Mouse (Mus musculus) ES-E14 (cell line): ENCODE measurements at regions not wholly inside any gene's neighbourhood (a gene's known extent, or its start where the extent isn't known, plus 50 kb on each side); places are given as distances from the start of the nearest gene placed in this dataset.

Experiments used
- DNase-seq: peaks from one replicate; pipeline ENCODE4 v3.0.0-alpha.2; 2013; ENCODE audit warnings: low read depth, low spot score
- H3K27ac ChIP-seq: 2 replicates; pipeline ENCODE4 v1.5.1; 2012; ENCODE audit warnings: low read depth, mild to moderate bottlenecking, low read length, moderate library complexity, mixed read lengths; ENCODE audit not compliant: poor library complexity, insufficient read depth, severe bottlenecking
- H3K36me3 ChIP-seq: 2 replicates; pipeline ENCODE4 v1.6.1; 2012; ENCODE audit warnings: mild to moderate bottlenecking, low read length, moderate library complexity, mixed read lengths; ENCODE audit not compliant: control insufficient read depth, poor library complexity, insufficient read depth, severe bottlenecking
- H3K4me1 ChIP-seq, 2 experiments: fragments of 150-350 bp in 1 of 2; sonication (generic) in 1 of 2; 2 replicates each; pipeline ENCODE4 v1.6.1; 2012; ENCODE audit warnings: low read length in 2 of 2, mild to moderate bottlenecking in 1 of 2, mixed read lengths in 1 of 2; ENCODE audit not compliant: control insufficient read depth in 2 of 2, insufficient read depth in 2 of 2, poor library complexity in 1 of 2
- H3K4me3 ChIP-seq, 2 experiments: fragments of 150-350 bp in 1 of 2; sonication (generic) in 1 of 2; 2 replicates each; pipeline ENCODE4 v1.5.1; 2012; ENCODE audit warnings: low read length in 2 of 2, low read depth in 1 of 2, mild to moderate bottlenecking in 1 of 2, mixed read lengths in 1 of 2; ENCODE audit not compliant: insufficient read depth in 1 of 2, poor library complexity in 1 of 2, severe bottlenecking in 1 of 2
- H3K9ac ChIP-seq: 2 replicates; pipeline ENCODE4 v1.6.1; 2012; ENCODE audit warnings: low read depth, mild to moderate bottlenecking, low read length, mixed read lengths; ENCODE audit not compliant: poor library complexity, insufficient read depth, severe bottlenecking
- H3K9me3 ChIP-seq: fragments of 150-350 bp; sonication (generic); 2 replicates; pipeline ENCODE4 v1.6.1; 2012; ENCODE audit warnings: low read depth, mild to moderate bottlenecking, low read length; ENCODE audit not compliant: control insufficient read depth, insufficient read depth
- CHD2 ChIP-seq: IDR thresholded peaks from 2 replicates; pipeline ENCODE4 v1.6.1; 2014; ENCODE audit warnings: mild to moderate bottlenecking, low read depth, low read length, inconsistent platforms
- HCFC1 ChIP-seq: IDR thresholded peaks from 2 replicates; pipeline ENCODE4 v1.6.1; 2012; ENCODE audit warnings: low read length, inconsistent platforms, borderline replicate concordance; ENCODE audit not compliant: insufficient read depth
- MAFK ChIP-seq: IDR thresholded peaks from 2 replicates; pipeline ENCODE4 v1.6.1; 2014; ENCODE audit warnings: mild to moderate bottlenecking, low read depth, low read length, inconsistent platforms; ENCODE audit not compliant: insufficient read depth
- ZC3H11A ChIP-seq: IDR thresholded peaks from 2 replicates; pipeline ENCODE4 v1.6.1; 2012; ENCODE audit warnings: low read depth, mild to moderate bottlenecking, inconsistent platforms, low read length, borderline replicate concordance
- ZNF384 ChIP-seq: IDR thresholded peaks from 2 replicates; pipeline ENCODE4 v1.6.1; 2012; ENCODE audit warnings: low read depth, low read length, inconsistent platforms
- in situ Hi-C, 2 experiments: fragments of 600-800 bp; cut with MboI; formaldehyde crosslinking; loops; one replicate each; pipeline ENCODE4 v1.15.1; 2025; ENCODE audit warnings: low sequenced_read_pairs in 2 of 2, inconsistent platforms in 1 of 2; ENCODE audit not compliant: unreplicated experiment in 2 of 2

- in situ Hi-C loops, result no loop called here
- Histone ChIP-seq H3K27ac (no peak overlapping the region), H3K36me3 (no peaks in the 10 kb centered on the region), H3K4me3 (no peak overlapping the region), H3K9me3 (no peaks in the 10 kb centered on the region), H3K4me1 (no peaks in the 10 kb centered on the region), H3K9ac (no peak overlapping the region)
- DNase-seq, result no peak
- TF ChIP-seq ZNF384, result no peak
Observed at GRCm38 (mm10) chr10:37293292-37293691, 154.6 kb upstream of the Marcks start.

- Histone ChIP-seq H3K4me1 (no peaks in the 10 kb centered on the region), H3K9me3 (no peaks in the 10 kb centered on the region), H3K9ac (no peak overlapping the region), H3K36me3 (no peaks in the 10 kb centered on the region), H3K4me3 (no peak overlapping the region), H3K27ac (no peak overlapping the region)
- no peak for DNase-seq
- no peak for TF ChIP-seq HCFC1
- TF ChIP-seq MAFK, result no peak
- TF ChIP-seq ZNF384, result no peak
- TF ChIP-seq ZC3H11A, result no peak
- TF ChIP-seq CHD2, result no peak
- in situ Hi-C loops, result no loop called here
Observed at GRCm38 (mm10) chr10:37291639-37292495, 153.1 kb upstream of the Marcks start.

GRCm38 (mm10) chr10:37289964-37290704 lies 151.4 kb upstream of the Marcks start:
- Histone ChIP-seq H3K4me3 (no peak overlapping the region), H3K4me1 (no peaks in the 10 kb centered on the region), H3K9me3 (no peaks in the 10 kb centered on the region), H3K36me3 (no peaks in the 10 kb centered on the region), H3K27ac (no peak overlapping the region), H3K9ac (no peak overlapping the region)
- DNase-seq, result no peak
- TF ChIP-seq ZC3H11A (no peak), CHD2 (no peak), HCFC1 (no peak), MAFK (no peak)
- in situ Hi-C loops, result no loop called here

GRCm38 (mm10) chr10:37286305-37286704 lies 147.6 kb upstream of the Marcks start:
- Histone ChIP-seq H3K9ac (no peak overlapping the region), H3K9me3 (no peaks in the 10 kb centered on the region), H3K27ac (no peak overlapping the region), H3K4me1 (no peaks in the 10 kb centered on the region), H3K4me3 (no peak overlapping the region), H3K36me3 (no peaks in the 10 kb centered on the region)
- in situ Hi-C loops, result no loop called here
- no peak for DNase-seq
- TF ChIP-seq CHD2 (no peak), HCFC1 (no peak), ZC3H11A (no peak), MAFK (no peak), ZNF384 (no peak)
